Comparison of ENCODE assay signal across 8 mouse cellular contexts in the genomic region with DNA sequence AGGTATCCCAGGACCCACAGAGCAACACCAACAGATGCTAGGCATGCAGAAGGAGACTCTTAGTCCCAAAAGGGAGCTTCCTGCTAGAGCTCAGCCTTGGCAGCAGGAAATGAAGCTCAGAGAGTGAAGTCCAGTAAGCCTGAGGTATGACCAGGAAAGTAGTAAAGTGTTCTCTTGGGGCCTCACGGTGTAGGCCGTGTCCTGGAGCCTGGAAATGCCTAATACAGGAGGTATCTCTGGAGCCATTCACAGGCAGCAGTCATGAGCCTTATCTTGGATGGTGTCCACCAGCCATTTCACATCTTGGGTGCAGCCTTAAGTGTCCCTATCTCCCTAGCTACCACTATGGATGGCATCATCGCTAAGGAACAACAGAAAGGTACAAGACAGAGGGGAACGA. TPM values are rescaled to one million over a fixed set of nuclear protein-coding genes. Genes with fewer than 3 reads are reported as not detected.
DNase-seq lines count a peak whose midpoint lies in the region; ATAC-seq and TF ChIP-seq lines count a peak whose summit lies in the region.
"Not testable (repeated sequence)": the region's sequence is repeated elsewhere in the genome, so short reads cannot be mapped to it uniquely, and the experiment has no call there.

No protein-coding gene starts in this region.

- TF ChIP-seq EP300 in stomach, postnatal 0 days (optimal IDR thresholded peaks at IDR 0.05) = not testable (repeated sequence)

- peaks cover 23% of the 10 kb centered on the region for H3K9me3 ChIP-seq in hindbrain, embryonic 10.5 days
- not testable (repeated sequence) for H3K9me3 ChIP-seq in liver, embryonic 16.5 days (replicated peaks; ENCODE audit: control insufficient read depth, low read length); stomach, postnatal 0 days (ENCODE audit: control insufficient read depth, low read length)

- not testable (repeated sequence) for H3K4me1 ChIP-seq in hindbrain, embryonic 10.5 days (replicated peaks); liver, embryonic 16.5 days (ENCODE audit: control insufficient read depth, low read depth, low read length); stomach, postnatal 0 days (replicated peaks; ENCODE audit: control insufficient read depth, insufficient read depth)

- H3K27me3 ChIP-seq in hindbrain, embryonic 10.5 days (ENCODE audit: insufficient read depth, poor library complexity, severe bottlenecking); liver, embryonic 16.5 days (ENCODE audit: control insufficient read depth, insufficient read depth, low read depth, low read length); stomach, postnatal 0 days (ENCODE audit: control insufficient read depth, insufficient read depth, low read length): not testable (repeated sequence)

- H3K4me3 ChIP-seq in hindbrain, embryonic 10.5 days; liver, embryonic 16.5 days (ENCODE audit: low read depth, low read length); stomach, postnatal 0 days (ENCODE audit: low read depth, low read length): not testable (repeated sequence)

- WGBS in hindbrain, embryonic 10.5 days = 92% methylated on average over 4 of the region's 4 CpGs
- WGBS in liver, embryonic 16.5 days (ENCODE audit: insufficient replicate concordance) = 77% methylated on average over 4 of the region's 4 CpGs
- 87% methylated on average over 4 of the region's 4 CpGs for WGBS in stomach, postnatal 0 days

- not testable (repeated sequence) for H3K4me2 ChIP-seq in liver, embryonic 16.5 days (ENCODE audit: low read depth, low read length); stomach, postnatal 0 days (replicated peaks; ENCODE audit: low read depth)

- TF ChIP-seq CTCF in stomach, postnatal 0 days (IDR thresholded peaks at IDR 0.05; ENCODE audit: low read depth) = not testable (repeated sequence)

- H3K36me3 ChIP-seq in hindbrain, embryonic 10.5 days = 0 out of 2 replicates have a peak, but pooled peaks cover 15% of the 10 kb centered on the region
- not testable (repeated sequence) for H3K36me3 ChIP-seq in liver, embryonic 16.5 days (ENCODE audit: control insufficient read depth, insufficient read depth); stomach, postnatal 0 days (ENCODE audit: control insufficient read depth, insufficient read depth, low read length)

- H3K9ac ChIP-seq in liver, embryonic 16.5 days (ENCODE audit: low read depth, low read length); stomach, postnatal 0 days (ENCODE audit: low read length): not testable (repeated sequence)

- not testable (repeated sequence) for H3K27ac ChIP-seq in hindbrain, embryonic 10.5 days; liver, embryonic 16.5 days (ENCODE audit: low read length); stomach, postnatal 0 days (replicated peaks)

- ATAC-seq in liver, embryonic 16.5 days (ENCODE audit: low read depth) = peak; percentile 11
- ATAC-seq in stomach, postnatal 0 days (ENCODE audit: low FRiP score, low TSS enrichment) = peak; percentile 27

- peak; percentile 36 for DNase-seq in CD4-positive, CD25-positive, alpha-beta regulatory T cell, adult 2 months (ENCODE audit: low read depth, low spot score)
- peak; percentile 41 for DNase-seq in cerebellum, adult 9-11 months
- DNase-seq in gastrocnemius, postnatal 10 days = peak; percentile 57
- DNase-seq in hindbrain, embryonic 10.5 days (ENCODE audit: low spot score) = peak; percentile 24
- DNase-seq in kidney, postnatal 10 days = peak; percentile 38
- peak; percentile 32 for DNase-seq in naive thymus-derived CD4-positive, alpha-beta T cell, adult 2 months (ENCODE audit: low read depth)
- peak; percentile 55 for DNase-seq in stomach, postnatal 0 days (ENCODE audit: low spot score)

RNA-seq across cellular contexts. Expression of gene Sfi1, which starts 56.0 kb away (rescaled TPM):
- total RNA-seq in gastrocnemius, postnatal 10 days (2021) = 10 to 100 TPM; 14.9 to 33.4 TPM
- polyA plus RNA-seq in hindbrain, embryonic 10.5 days (2016; fragmentation: Nextera tagmentation; extraction: Ambion mirVana) = 12.7 and 14.4 TPM in 2 replicates
- polyA plus RNA-seq in liver, embryonic 16.5 days (2015; fragmentation: Nextera tagmentation; extraction: Ambion mirVana) = 3.4 and 4.1 TPM in 2 replicates
- polyA plus RNA-seq in stomach, postnatal 0 days (2015; fragmentation: Nextera tagmentation; extraction: Ambion mirVana) = 5.7 and 7.4 TPM in 2 replicates
